23 mouse cellular contexts compared by ENCODE assay signal in the genomic region with DNA sequence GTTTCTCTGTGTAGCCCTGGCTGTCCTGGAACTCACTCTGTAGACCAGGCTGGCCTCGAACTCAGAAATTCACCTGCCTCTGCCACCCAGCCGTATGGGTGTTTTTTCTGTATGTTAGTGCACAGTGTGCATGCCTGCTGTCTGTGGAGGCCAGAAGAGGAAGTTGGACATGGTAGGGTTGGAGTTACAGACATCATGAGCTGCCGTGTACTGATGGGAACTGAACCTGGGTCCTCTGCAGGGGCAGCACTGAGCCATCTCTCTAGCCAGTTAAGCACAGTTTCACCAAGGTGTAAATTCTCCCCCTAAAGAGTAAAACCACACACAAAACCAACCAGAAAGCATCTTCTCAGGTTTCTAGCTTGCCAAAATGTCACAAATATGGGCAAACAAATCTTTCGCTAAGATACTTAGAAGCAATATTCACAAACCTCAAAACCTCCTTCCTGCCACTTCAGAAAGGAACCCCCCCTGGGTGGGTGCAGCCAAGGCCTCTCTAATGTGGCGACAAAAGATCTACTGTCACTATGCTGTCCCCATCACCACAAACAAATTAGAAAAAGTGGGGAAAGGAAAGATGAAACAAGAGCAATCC. TPM values are rescaled to one million over a fixed set of nuclear protein-coding genes. Genes with fewer than 3 reads are reported as not detected.
DNase-seq lines count a peak whose midpoint lies in the region; TF ChIP-seq lines count a peak whose summit lies in the region.
"Had no signal": no experiment of that assay in that cellular context is flagged by ENCODE, and none has a peak within 500 bp of the region (broad histone marks: within the 10 kb centered on the region; RNA-seq: fewer than 3 reads in every experiment).

No protein-coding gene starts in this region.

- H3K79me2 ChIP-seq in MEL (ENCODE audit: control insufficient read depth, insufficient read depth, low read length, poor library complexity): no peaks in the 10 kb centered on the region

- no peak overlapping the region for H3K4me3 ChIP-seq in MEL (ENCODE audit: control insufficient read depth in 1 of 2, insufficient read depth in 1 of 2, low read depth in 2 of 2, low read length in 2 of 2)
- peak overlapping the region; percentile 30 for H3K4me3 ChIP-seq in megakaryocyte, embryonic 14.5 days (replicated peaks)
- no peak overlapping the region for H3K4me3 ChIP-seq in heart, embryonic 10.5 days
- H3K4me3 ChIP-seq: embryonic facial prominence, embryonic 13.5 days; limb, embryonic 15.5 days had no signal

- H3K27me3 ChIP-seq in MEL (ENCODE audit: control insufficient read depth in 1 of 2, insufficient read depth in 2 of 2, low read length in 2 of 2): no peaks in the 10 kb centered on the region
- H3K27me3 ChIP-seq in megakaryocyte, embryonic 14.5 days (replicated peaks): no peaks in the 10 kb centered on the region
- no peaks in the 10 kb centered on the region for H3K27me3 ChIP-seq in heart, embryonic 10.5 days (ENCODE audit: insufficient read depth, poor library complexity, severe bottlenecking)
- H3K27me3 ChIP-seq: embryonic facial prominence, embryonic 13.5 days; limb, embryonic 15.5 days; Patski had no signal

- peak overlapping the region; percentile 43 for H3K27ac ChIP-seq in MEL (ENCODE audit: control insufficient read depth, low read depth, low read length)
- no peak overlapping the region for H3K27ac ChIP-seq in heart, embryonic 10.5 days
- H3K27ac ChIP-seq: embryonic facial prominence, embryonic 13.5 days; limb, embryonic 15.5 days; macrophage had no signal

- no peaks in the 10 kb centered on the region for H3K9me3 ChIP-seq in MEL (replicated peaks; ENCODE audit: insufficient read depth, low read length)
- H3K9me3 ChIP-seq in megakaryocyte, embryonic 14.5 days: no peaks in the 10 kb centered on the region; the same call in 1 of the 2 replicates
- no peaks in the 10 kb centered on the region for H3K9me3 ChIP-seq in heart, embryonic 10.5 days
- H3K9me3 ChIP-seq: embryonic facial prominence, embryonic 13.5 days; limb, embryonic 15.5 days had no signal

- TF ChIP-seq POLR2A in MEL (IDR thresholded peaks at IDR 0.05; ENCODE audit: control insufficient read depth in 1 of 2, insufficient read depth in 1 of 2, low read depth in 1 of 2, low read length in 2 of 2, poor library complexity in 1 of 2): no peak

- H3K36me3 ChIP-seq in MEL (ENCODE audit: control insufficient read depth in 1 of 2, insufficient read depth in 2 of 2, low read length in 2 of 2): peaks cover 0 to 15% of the 10 kb centered on the region in 2 experiments; a peak in 2 of 4 replicates
- H3K36me3 ChIP-seq in megakaryocyte, embryonic 14.5 days (replicated peaks; ENCODE audit: low read length): peaks cover 3% of the 10 kb centered on the region
- no peaks in the 10 kb centered on the region for H3K36me3 ChIP-seq in heart, embryonic 10.5 days
- H3K36me3 ChIP-seq: embryonic facial prominence, embryonic 13.5 days; limb, embryonic 15.5 days had no signal

- TF ChIP-seq EP300 in MEL (IDR thresholded peaks at IDR 0.05; ENCODE audit: low read depth in 1 of 2, low read length in 2 of 2): no peak

- peak in 2 of 3 experiments; percentile 7 to 29; a peak in 1 of 6 replicates for TF ChIP-seq CTCF in MEL (IDR thresholded peaks at IDR 0.05 in 2 of 3, conservative IDR thresholded peaks at IDR 0.05 in 1 of 3; ENCODE audit: control insufficient read depth in 1 of 3, insufficient read depth in 1 of 3, low read depth in 2 of 3, low read length in 3 of 3, poor library complexity in 1 of 3, severe bottlenecking in 1 of 3)

- WGBS in heart, embryonic 10.5 days: 86% methylated on average over 5 of the region's 5 CpGs

- H3K4me1 ChIP-seq in MEL (ENCODE audit: control insufficient read depth in 1 of 2, insufficient read depth in 2 of 2, low read length in 2 of 2): peaks cover 5 to 32% of the 10 kb centered on the region in 2 experiments
- H3K4me1 ChIP-seq in megakaryocyte, embryonic 14.5 days: peaks cover 59% of the 10 kb centered on the region
- H3K4me1 ChIP-seq in heart, embryonic 10.5 days: peaks cover 25% of the 10 kb centered on the region

- peak; percentile 65 for DNase-seq in A20 (ENCODE audit: low read depth, low spot score)
- peak; percentile 80 for DNase-seq in MEL (ENCODE audit: low read depth, low spot score)
- peak; percentile 47 to 61 for DNase-seq in thymus, postnatal 10 days (ENCODE audit: low spot score in 2 of 2)
- no peak for DNase-seq in heart, embryonic 10.5 days (ENCODE audit: low spot score)
- DNase-seq in embryo, embryonic 10 days (ENCODE audit: low spot score): no peak
- no peak for DNase-seq in layer of hippocampus, postnatal 25 days (ENCODE audit: extremely low spot score in 1 of 2, low spot score in 1 of 2)
- DNase-seq: cerebellum, adult 11 months; cerebellum, postnatal 36 days; gastrocnemius, postnatal 10 days; heart, postnatal 14 days; kidney, postnatal 10 days; liver, postnatal 0 days had no signal

- no peak for TF ChIP-seq RAD21 in MEL (IDR thresholded peaks at IDR 0.05; ENCODE audit: low read depth, low read length)

- H3K9ac ChIP-seq in MEL (ENCODE audit: control insufficient read depth, low read depth, low read length, poor library complexity, severe bottlenecking): no peak overlapping the region
- H3K9ac ChIP-seq: embryonic facial prominence, embryonic 13.5 days; limb, embryonic 15.5 days; liver, postnatal 0 days had no signal

TF ChIP-seq in MEL, 35 proteins besides CTCF, POLR2A, EP300 and RAD21 (continues in another document):
- TF ChIP-seq MAFK (IDR thresholded peaks at IDR 0.05; ENCODE audit: borderline replicate concordance, low read depth, low read length) (no peak), POLR2AphosphoS2 (IDR thresholded peaks at IDR 0.05; ENCODE audit: low read length) (no peak), KAT2A (conservative IDR thresholded peaks at IDR 0.05; ENCODE audit: low read depth, low read length) (no peak), ELF1 (IDR thresholded peaks at IDR 0.05; ENCODE audit: low read depth, low read length) (peak; percentile 23; the same call in 1 of the 2 replicates), MXI1 (IDR thresholded peaks at IDR 0.05; ENCODE audit: low read depth, low read length) (peak; percentile 29; the same call in 1 of the 2 replicates), TAL1 (IDR thresholded peaks at IDR 0.05; ENCODE audit: low read length) (no peak), RCOR1 (IDR thresholded peaks at IDR 0.05; ENCODE audit: low read depth, low read length) (no peak), CHD1 (IDR thresholded peaks at IDR 0.05; ENCODE audit: low read depth, low read length) (no peak), TCF12 (IDR thresholded peaks at IDR 0.05; ENCODE audit: low read depth, low read length) (no peak), E2F4 (IDR thresholded peaks at IDR 0.05; ENCODE audit: borderline replicate concordance, low read depth, low read length) (no peak), USF1 (IDR thresholded peaks at IDR 0.05; ENCODE audit: low read depth, low read length) (no peak), GATA1 (IDR thresholded peaks at IDR 0.05; ENCODE audit: low read depth, low read length) (no peak), USF2 (IDR thresholded peaks at IDR 0.05; ENCODE audit: borderline replicate concordance in 1 of 2, insufficient read depth in 1 of 2, low read depth in 1 of 2, low read length in 2 of 2) (no peak), MAX (IDR thresholded peaks at IDR 0.05; ENCODE audit: low read length) (0 out of 2 replicates have a peak, but pooled peaks have one; percentile 20), SIN3A (IDR thresholded peaks at IDR 0.05; ENCODE audit: low read length) (no peak), MYB (IDR thresholded peaks at IDR 0.05; ENCODE audit: low read depth, low read length) (no peak), ETS1 (IDR thresholded peaks at IDR 0.05; ENCODE audit: low read depth, low read length) (peak; percentile 34; the same call in 1 of the 2 replicates), ZKSCAN1 (IDR thresholded peaks at IDR 0.05; ENCODE audit: low read depth, low read length) (no peak), BHLHE40 (IDR thresholded peaks at IDR 0.05; ENCODE audit: borderline replicate concordance, low read depth, low read length) (no peak), SMC3 (IDR thresholded peaks at IDR 0.05; ENCODE audit: low read depth, low read length) (no peak), MAZ (IDR thresholded peaks at IDR 0.05; ENCODE audit: low read depth, low read length) (no peak), MEF2A (IDR thresholded peaks at IDR 0.05; ENCODE audit: extremely low read depth, insufficient replicate concordance, low read depth, low read length, poor library complexity, severe bottlenecking) (no peak), CHD2 (IDR thresholded peaks at IDR 0.05; ENCODE audit: low read length) (no peak), ZMIZ1 (IDR thresholded peaks at IDR 0.05; ENCODE audit: low read depth, low read length) (no peak), TBP (IDR thresholded peaks at IDR 0.05; ENCODE audit: low read depth, low read length) (no peak), NELFE (IDR thresholded peaks at IDR 0.05; ENCODE audit: low read depth, low read length) (no peak)

RNA-seq across cellular contexts. Expression of a gene that starts 12.0 kb away (rescaled TPM):
- 3.7 and 5.8 TPM in 2 replicates for total RNA-seq in MEL (2012; rRNA removed)
- polyA plus RNA-seq in MEL (2012; ENCODE audit: insufficient read depth in 1 of 2, insufficient read length in 2 of 2, low read depth in 1 of 2, low replicate concordance in 2 of 2, missing spikeins in 1 of 2): 1 to 10 TPM in 1 of 2 experiments, not detected in 1; 6.9 TPM
- 0.62 and 1.8 TPM in 2 replicates for polyA plus RNA-seq in megakaryocyte, embryonic 14.5 days (2012; ENCODE audit: insufficient read depth, low replicate concordance)
- polyA plus RNA-seq in heart, embryonic 10.5 days (2016; fragmentation: Nextera tagmentation; extraction: Ambion mirVana): 3.3 and 3.4 TPM in 2 replicates
- 10 to 100 TPM; 47.5 to 60.3 TPM for total RNA-seq in layer of hippocampus, postnatal 25 days (2021)

RNA-seq across cellular contexts. Expression of a gene that starts 20.2 kb away (rescaled TPM):
- total RNA-seq in MEL (2012; rRNA removed): 23.6 and 31.8 TPM in 2 replicates
- 10 to 100 TPM in 1 of 2 experiments, not detected in 1; 19.3 TPM for polyA plus RNA-seq in MEL (2012; ENCODE audit: insufficient read depth in 1 of 2, insufficient read length in 2 of 2, low read depth in 1 of 2, low replicate concordance in 2 of 2, missing spikeins in 1 of 2)
- 23.7 and 40.2 TPM in 2 replicates for polyA plus RNA-seq in megakaryocyte, embryonic 14.5 days (2012; ENCODE audit: insufficient read depth, low replicate concordance)
- polyA plus RNA-seq in heart, embryonic 10.5 days (2016; fragmentation: Nextera tagmentation; extraction: Ambion mirVana): 43.8 and 63.2 TPM in 2 replicates
- 10 to 100 TPM; 34.6 to 36.7 TPM for total RNA-seq in layer of hippocampus, postnatal 25 days (2021)

RNA-seq across cellular contexts. Expression of a gene that starts 40.0 kb away (rescaled TPM):
- not detected in 2 replicates for total RNA-seq in MEL (2012; rRNA removed)
- not detected for polyA plus RNA-seq in MEL (2012; ENCODE audit: insufficient read depth in 1 of 2, insufficient read length in 2 of 2, low read depth in 1 of 2, low replicate concordance in 2 of 2, missing spikeins in 1 of 2)
- 0.13 TPM in 1 of 2 replicates, not detected in the other for polyA plus RNA-seq in megakaryocyte, embryonic 14.5 days (2012; ENCODE audit: insufficient read depth, low replicate concordance)
- polyA plus RNA-seq in heart, embryonic 10.5 days (2016; fragmentation: Nextera tagmentation; extraction: Ambion mirVana): not detected in 2 replicates
- not detected for total RNA-seq in layer of hippocampus, postnatal 25 days (2021)
- total RNA-seq: gastrocnemius, postnatal 10 days; heart, adult 8-10 months; heart, postnatal 14 days; layer of hippocampus, adult 8-10 months; left cerebral cortex, postnatal 10 days; midbrain, postnatal 0 days had no signal
- polyA plus RNA-seq: embryonic facial prominence, embryonic 13.5 days; intestine, embryonic 14.5 days; limb, embryonic 15.5 days; liver, postnatal 0 days; macrophage; midbrain, postnatal 0 days; neural tube, embryonic 14.5 days; Patski had no signal

Comparison
In these comparisons a context has a peak if more than half of its experiments do, and no peak if none do; other contexts are left out.
1. DNase-seq: peak in A20 (single experiment), MEL (single experiment) and thymus, postnatal 10 days (2 of 2); none in heart, embryonic 10.5 days (single experiment), embryo, embryonic 10 days (single experiment) and layer of hippocampus, postnatal 25 days (0 of 2).